Mouse (Mus musculus) kidney, adult 2 months (tissue): ENCODE data around the gene Ndufs2. TPM values are rescaled to one million over a fixed set of nuclear protein-coding genes. Genes with fewer than 3 reads are reported as not detected.

ENCODE experiments used
- DNase-seq: peaks from one replicate; pipeline ENCODE4 v3.0.0; 2021
- H3K27ac ChIP-seq: fragments of 200-500 bp; 2 replicates; pipeline ENCODE4 v1.5.1; 2012; ENCODE audit warnings: low read depth, low read length, control low read depth, inconsistent platforms; ENCODE audit not compliant: insufficient read depth
- H3K27me3 ChIP-seq: fragments of 200-500 bp; replicated peaks from 2 replicates; pipeline ENCODE4 v1.6.1; 2012; ENCODE audit warnings: mild to moderate bottlenecking, moderate library complexity, low read length, inconsistent platforms; ENCODE audit not compliant: control insufficient read depth, insufficient read depth
- H3K36me3 ChIP-seq: fragments of 200-500 bp; 2 replicates; pipeline ENCODE4 v1.6.1; 2012; ENCODE audit warnings: mild to moderate bottlenecking, moderate library complexity, low read length, inconsistent platforms; ENCODE audit not compliant: control insufficient read depth, insufficient read depth
- H3K4me1 ChIP-seq: fragments of 200-500 bp; 2 replicates; pipeline ENCODE4 v1.6.1; 2011; ENCODE audit warnings: low read length; ENCODE audit not compliant: control insufficient read depth, insufficient read depth
- H3K4me3 ChIP-seq: fragments of 200-500 bp; 2 replicates; pipeline ENCODE4 v1.5.1; 2011; ENCODE audit warnings: mild to moderate bottlenecking, low read depth, low read length, control low read depth; ENCODE audit not compliant: insufficient read depth
- CTCF ChIP-seq: fragments of 200-500 bp; conservative IDR thresholded peaks from 2 replicates; pipeline ENCODE4 v1.5.1; 2011; ENCODE audit warnings: low read depth, mild to moderate bottlenecking, control low read depth, low read length, moderate library complexity, mixed read lengths; ENCODE audit not compliant: insufficient read depth, insufficient read length
- POLR2A ChIP-seq: fragments of 200-500 bp; IDR thresholded peaks from one replicate; pipeline ENCODE4 v1.6.1; 2011; ENCODE audit warnings: low read depth, low read length, control low read depth
- WGBS: fragments of 180-500 bp; shearing (Covaris S2); methylation state at CpG from one replicate; pipeline ENCODE4 v1.1.7; 2018; 5-methylcytosine and 5-hydroxymethylcytosine counted together
- polyA plus RNA-seq: library from polyadenylated mRNA; depleted of rRNA; stranded (reverse); fragments of >200 nt; gene quantifications from 2 replicates; pipeline ENCODE4 v1.2.3, GENCODE M21; 2012

The Ndufs2 gene
- polyA plus RNA-seq, 1 experiment, result 559 TPM

GRCm38 (mm10) chr1:171271196-171271595, 20.0 kb upstream of the Ndufs2 start:
- H3K27me3 ChIP-seq, result no peaks in the 10 kb centered on the region
- peak overlapping the region; percentile 81 for H3K27ac ChIP-seq
- H3K4me3 ChIP-seq, result peak overlapping the region; percentile 91
- no peak for DNase-seq
- no peak for TF ChIP-seq POLR2A
- no peak for TF ChIP-seq CTCF
- H3K4me1 ChIP-seq, result peaks cover 13% of the 10 kb centered on the region; the same call in 1 of the 2 replicates
- no peaks in the 10 kb centered on the region for H3K36me3 ChIP-seq
- 23% methylated on average over 9 of the region's 9 CpGs for WGBS

- Histone ChIP-seq H3K4me1 (peaks cover 13% of the 10 kb centered on the region; the same call in 1 of the 2 replicates), H3K27me3 (no peaks in the 10 kb centered on the region), H3K36me3 (no peaks in the 10 kb centered on the region), H3K27ac (peak overlapping the region; percentile 89), H3K4me3 (peak overlapping the region; percentile 91)
- TF ChIP-seq CTCF (no peak), POLR2A (no peak)
- 0% methylated on average over 19 of the region's 19 CpGs for whole genome bisulfite sequencing
- DNase-seq, result peak; percentile 82
These were observed 19.3 kb upstream of the Ndufs2 start for GRCm38 (mm10) chr1:171270573-171270900.

- H3K4me1 ChIP-seq, result peaks cover 13% of the 10 kb centered on the region; the same call in 1 of the 2 replicates
- peak within 1 kb of the TSS; percentile 89 for H3K27ac ChIP-seq
- peak; percentile 97 for DNase-seq
- WGBS, result 5% methylated on average over 36 of the region's 36 CpGs
- H3K36me3 ChIP-seq, result no peaks in the 10 kb centered on the region
- H3K4me3 ChIP-seq, result peak within 1 kb of the TSS; percentile 91
- no peaks in the 10 kb centered on the region for H3K27me3 ChIP-seq
- TF ChIP-seq CTCF (no peak), POLR2A (peak; percentile 96)
These were observed 18.8 kb upstream of the Ndufs2 start, which contains the start of gene B4galt3 for GRCm38 (mm10) chr1:171269848-171270572. Gene B4galt3, plus strand, starts transcription at chr1:171270328.

GRCm38 (mm10) chr1:171268341-171268740, 17.2 kb upstream of the Ndufs2 start:
- Histone ChIP-seq H3K4me1 (peaks cover 13% of the 10 kb centered on the region; the same call in 1 of the 2 replicates), H3K36me3 (no peaks in the 10 kb centered on the region), H3K27ac (no peak overlapping the region), H3K27me3 (no peaks in the 10 kb centered on the region), H3K4me3 (no peak overlapping the region)
- TF ChIP-seq CTCF, result no peak
- TF ChIP-seq POLR2A, result no peak
- WGBS, result 69% methylated on average over 1 of the region's 1 CpGs
- DNase-seq, result no peak

GRCm38 (mm10) chr1:171265971-171266744, 15.0 kb upstream of the Ndufs2 start:
- no peak for TF ChIP-seq POLR2A
- TF ChIP-seq CTCF, result no peak
- Histone ChIP-seq H3K4me3 (no peak overlapping the region), H3K27me3 (no peaks in the 10 kb centered on the region), H3K27ac (no peak overlapping the region), H3K4me1 (peaks cover 7% of the 10 kb centered on the region; the same call in 1 of the 2 replicates), H3K36me3 (no peaks in the 10 kb centered on the region)
- no peak for DNase-seq
- WGBS, result 48% methylated on average over 4 of the region's 4 CpGs

- H3K27me3 ChIP-seq, result no peaks in the 10 kb centered on the region
- H3K4me1 ChIP-seq, result no peaks in the 10 kb centered on the region; the same call in 1 of the 2 replicates
- no peak for DNase-seq
- WGBS, result 82% methylated on average over 3 of the region's 3 CpGs
- peak; percentile 34 for TF ChIP-seq CTCF
- no peak for TF ChIP-seq POLR2A
- H3K4me3 ChIP-seq, result no peak overlapping the region
- H3K27ac ChIP-seq, result peak overlapping the region; percentile 52; the same call in 1 of the 2 replicates
- no peaks in the 10 kb centered on the region for H3K36me3 ChIP-seq
These were observed 12.7 kb upstream of the Ndufs2 start for GRCm38 (mm10) chr1:171263666-171264461.
